Mouse (Mus musculus): ENCODE measurements around the gene Gtpbp2. TPM values are rescaled to one million over a fixed set of nuclear protein-coding genes. Genes with fewer than 3 reads are reported as not detected.

Gtpbp2 gene
- polyA plus RNA-seq, 1 experiment from 2014 or later = 31.1 TPM

DNA sequence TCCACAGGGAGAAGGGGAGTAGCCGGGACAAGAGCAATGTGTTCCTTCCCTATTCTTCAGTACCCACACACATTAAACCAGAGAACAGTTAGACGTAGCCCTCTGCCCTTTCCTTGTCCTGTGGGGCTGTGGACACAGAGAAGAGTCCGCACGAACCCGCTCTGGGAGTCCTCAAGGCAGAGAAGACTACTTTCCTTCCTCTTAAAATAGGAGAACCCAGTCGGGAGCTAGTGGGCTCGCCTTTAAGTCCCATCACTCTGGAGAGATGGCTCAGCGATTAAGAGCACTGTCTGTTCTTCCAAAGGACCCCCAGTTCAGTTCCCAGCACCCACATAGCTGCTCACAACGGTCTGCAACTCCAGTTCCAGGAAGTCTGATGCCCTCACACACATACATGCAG lies 878 bp downstream of the Gtpbp2 start:
- 42% methylated on average over 9 of the region's 9 CpGs for WGBS
- ATAC-seq (replicated peaks; ENCODE audit: low FRiP score) = no peak

DNA sequence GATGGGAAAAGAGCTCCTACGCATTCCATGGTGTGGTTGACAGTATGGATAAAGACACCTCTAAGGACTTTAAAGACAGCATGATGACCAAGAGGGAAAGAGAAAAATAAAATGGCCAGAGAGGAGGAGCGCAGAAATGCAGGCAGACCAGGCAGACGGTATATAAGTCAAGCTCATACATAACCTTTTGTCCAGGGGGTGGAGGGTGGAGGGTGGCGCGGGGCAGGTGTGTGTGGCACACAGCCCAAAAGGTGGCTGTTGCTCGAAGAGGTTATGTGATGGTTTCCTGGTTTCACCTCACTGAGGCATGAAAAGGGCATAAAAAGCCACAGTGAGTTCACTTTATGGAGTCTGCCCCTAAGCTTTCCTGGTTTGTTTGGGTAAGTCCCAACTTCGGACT lies 1.7 kb downstream of the Gtpbp2 start:
- no peak for DNase-seq (ENCODE audit: low spot score)
- Histone ChIP-seq H3K4me3 (ENCODE audit: low read depth, low read length) (peak overlapping the region; percentile 26), H3K36me3 (ENCODE audit: control insufficient read depth, insufficient read depth, low read length) (peaks cover 32% of the 10 kb centered on the region), H3K4me2 (peak overlapping the region; percentile 88), H3K27me3 (replicated peaks; ENCODE audit: control insufficient read depth, insufficient read depth, low read length) (no peaks in the 10 kb centered on the region), H3K9me3 (ENCODE audit: control insufficient read depth, low read length) (no peaks in the 10 kb centered on the region), H3K9ac (ENCODE audit: low read depth, low read length) (peak overlapping the region; percentile 13; the same call in 1 of the 2 replicates), H3K4me1 (replicated peaks; ENCODE audit: control insufficient read depth, insufficient read depth, low read length) (peaks cover 23% of the 10 kb centered on the region), H3K27ac (ENCODE audit: low read depth, low read length) (no peak overlapping the region)
- ATAC-seq (replicated peaks; ENCODE audit: low FRiP score) = no peak
- WGBS = 87% methylated on average over 7 of the region's 7 CpGs

More for the DNA sequence above, 878 bp downstream of the Gtpbp2 start:
- Histone ChIP-seq H3K27me3 (replicated peaks; ENCODE audit: control insufficient read depth, insufficient read depth, low read length) (no peaks in the 10 kb centered on the region), H3K9ac (ENCODE audit: low read depth, low read length) (peak overlapping the region; percentile 84), H3K9me3 (ENCODE audit: control insufficient read depth, low read length) (no peaks in the 10 kb centered on the region), H3K4me3 (ENCODE audit: low read depth, low read length) (peak overlapping the region; percentile 86), H3K4me1 (replicated peaks; ENCODE audit: control insufficient read depth, insufficient read depth, low read length) (peaks cover 30% of the 10 kb centered on the region), H3K4me2 (peak overlapping the region; percentile 88), H3K36me3 (ENCODE audit: control insufficient read depth, insufficient read depth, low read length) (peaks cover 26% of the 10 kb centered on the region), H3K27ac (ENCODE audit: low read depth, low read length) (peak overlapping the region; percentile 83)
- DNase-seq (ENCODE audit: low spot score) = no peak

DNA sequence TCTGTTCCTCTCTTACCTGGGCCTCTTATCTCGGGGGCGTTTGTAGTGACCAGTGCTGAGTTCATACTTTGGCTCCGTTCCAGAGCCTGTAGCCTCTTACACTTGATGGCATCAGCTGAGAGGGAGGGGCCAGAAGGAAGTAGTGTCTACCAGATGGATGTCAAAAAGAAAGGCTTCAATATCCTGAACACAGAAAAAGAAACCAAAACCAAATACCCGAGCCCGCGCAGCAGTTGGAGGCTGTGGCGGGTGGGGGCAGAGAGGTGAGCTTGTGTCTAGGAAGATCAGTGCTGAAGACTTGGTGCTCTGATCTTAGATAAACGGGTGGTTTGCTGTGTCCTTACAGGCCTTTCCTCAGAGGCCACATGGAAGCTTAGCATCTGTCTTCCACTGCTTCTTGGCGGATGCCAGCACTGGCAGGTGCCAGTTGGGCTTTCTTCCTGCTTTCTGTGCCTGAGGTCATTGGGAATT lies 2.2 kb downstream of the Gtpbp2 start:
- Histone ChIP-seq H3K27ac (ENCODE audit: low read depth, low read length) (peak overlapping the region; percentile 67), H3K9me3 (ENCODE audit: control insufficient read depth, low read length) (no peaks in the 10 kb centered on the region), H3K4me3 (ENCODE audit: low read depth, low read length) (peak overlapping the region; percentile 26), H3K4me2 (peak overlapping the region; percentile 88), H3K9ac (ENCODE audit: low read depth, low read length) (peak overlapping the region; percentile 13; the same call in 1 of the 2 replicates), H3K27me3 (replicated peaks; ENCODE audit: control insufficient read depth, insufficient read depth, low read length) (no peaks in the 10 kb centered on the region), H3K36me3 (ENCODE audit: control insufficient read depth, insufficient read depth, low read length) (peaks cover 35% of the 10 kb centered on the region), H3K4me1 (replicated peaks; ENCODE audit: control insufficient read depth, insufficient read depth, low read length) (peaks cover 23% of the 10 kb centered on the region)
- WGBS = 58% methylated on average over 9 of the region's 9 CpGs
- ATAC-seq (replicated peaks; ENCODE audit: low FRiP score) (no peak), DNase-seq (ENCODE audit: low spot score) (peak; percentile 30)

DNA sequence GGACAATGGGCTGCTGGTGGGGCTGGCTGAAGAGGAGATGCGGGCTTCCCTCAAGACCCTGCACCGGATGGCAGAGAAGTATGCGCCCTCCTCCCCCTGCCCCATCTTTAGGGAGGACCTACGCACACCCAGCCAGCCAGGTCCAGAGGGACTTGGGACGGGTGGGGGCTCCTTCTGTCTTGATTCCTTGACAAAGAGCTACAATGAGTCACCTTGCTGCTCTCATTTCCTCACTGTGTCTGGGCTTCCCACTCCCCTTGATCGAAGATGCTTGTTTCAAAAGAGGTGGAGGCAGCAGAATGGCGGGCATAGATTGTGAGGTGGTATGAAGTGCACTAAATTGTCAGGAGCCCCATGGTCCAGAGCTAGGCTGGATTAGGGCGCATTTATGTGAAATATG lies 3.5 kb downstream of the Gtpbp2 start:
- no peak overlapping the region for H3K27ac ChIP-seq (ENCODE audit: low read depth, low read length)
- 91% methylated on average over 8 of the region's 8 CpGs for WGBS
- H3K4me1 ChIP-seq (replicated peaks; ENCODE audit: control insufficient read depth, insufficient read depth, low read length) = peaks cover 18% of the 10 kb centered on the region
- ATAC-seq (replicated peaks; ENCODE audit: low FRiP score) (no peak), DNase-seq (ENCODE audit: low spot score) (no peak)
- no peak overlapping the region for H3K4me2 ChIP-seq
- no peak overlapping the region for H3K4me3 ChIP-seq (ENCODE audit: low read depth, low read length)
- peaks cover 46% of the 10 kb centered on the region for H3K36me3 ChIP-seq (ENCODE audit: control insufficient read depth, insufficient read depth, low read length)
- H3K9me3 ChIP-seq (ENCODE audit: control insufficient read depth, low read length) = no peaks in the 10 kb centered on the region
- no peak overlapping the region for H3K9ac ChIP-seq (ENCODE audit: low read depth, low read length)
- H3K27me3 ChIP-seq (replicated peaks; ENCODE audit: control insufficient read depth, insufficient read depth, low read length) = no peaks in the 10 kb centered on the region

DNA sequence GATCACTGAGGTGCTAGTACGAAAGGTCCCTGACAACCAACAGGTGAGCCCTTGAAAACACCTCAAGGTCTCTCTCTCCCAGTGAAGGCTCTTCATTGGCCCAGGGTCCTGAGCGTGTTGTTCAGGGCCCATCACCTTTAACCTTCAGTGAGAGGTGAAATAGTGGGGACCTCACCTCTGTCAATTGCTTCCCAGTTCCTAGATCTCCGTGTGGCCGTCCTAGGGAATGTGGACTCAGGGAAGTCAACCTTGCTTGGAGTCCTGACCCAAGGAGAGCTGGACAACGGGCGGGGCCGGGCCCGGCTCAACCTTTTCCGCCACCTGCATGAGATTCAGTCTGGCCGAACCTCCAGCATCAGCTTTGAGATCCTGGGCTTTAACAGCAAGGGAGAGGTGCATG lies 4.0 kb downstream of the Gtpbp2 start:
- Histone ChIP-seq H3K27ac (ENCODE audit: low read depth, low read length) (no peak overlapping the region), H3K4me3 (ENCODE audit: low read depth, low read length) (no peak overlapping the region)
- 92% methylated on average over 10 of the region's 10 CpGs for WGBS

DNA sequence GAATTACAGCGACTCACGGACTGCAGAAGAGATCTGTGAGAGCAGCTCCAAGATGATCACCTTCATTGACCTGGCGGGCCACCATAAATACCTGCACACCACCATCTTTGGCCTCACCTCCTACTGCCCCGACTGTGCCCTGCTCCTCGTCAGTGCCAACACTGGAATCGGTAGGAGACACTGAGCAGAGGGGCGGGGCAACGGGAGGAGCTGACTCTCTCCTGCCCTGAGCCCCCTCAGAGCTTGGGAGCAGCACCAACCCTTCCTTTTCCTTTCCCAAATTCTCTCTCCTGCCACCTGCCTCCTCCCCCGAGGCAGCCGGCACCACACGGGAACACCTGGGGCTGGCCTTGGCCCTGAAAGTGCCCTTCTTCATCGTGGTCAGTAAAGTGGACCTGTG lies 4.6 kb downstream of the Gtpbp2 start:
- Histone ChIP-seq H3K27ac (ENCODE audit: low read depth, low read length) (no peak overlapping the region), H3K4me2 (no peak overlapping the region), H3K9ac (ENCODE audit: low read depth, low read length) (no peak overlapping the region), H3K27me3 (replicated peaks; ENCODE audit: control insufficient read depth, insufficient read depth, low read length) (no peaks in the 10 kb centered on the region), H3K4me1 (replicated peaks; ENCODE audit: control insufficient read depth, insufficient read depth, low read length) (peaks cover 18% of the 10 kb centered on the region), H3K9me3 (ENCODE audit: control insufficient read depth, low read length) (no peaks in the 10 kb centered on the region), H3K4me3 (ENCODE audit: low read depth, low read length) (no peak overlapping the region), H3K36me3 (ENCODE audit: control insufficient read depth, insufficient read depth, low read length) (peaks cover 46% of the 10 kb centered on the region)
- ATAC-seq (replicated peaks; ENCODE audit: low FRiP score) (no peak), DNase-seq (ENCODE audit: low spot score) (no peak)
- 90% methylated on average over 12 of the region's 12 CpGs for WGBS

More for the DNA sequence above, 4.0 kb downstream of the Gtpbp2 start:
- Histone ChIP-seq H3K36me3 (ENCODE audit: control insufficient read depth, insufficient read depth, low read length) (peaks cover 46% of the 10 kb centered on the region), H3K27me3 (replicated peaks; ENCODE audit: control insufficient read depth, insufficient read depth, low read length) (no peaks in the 10 kb centered on the region), H3K9me3 (ENCODE audit: control insufficient read depth, low read length) (no peaks in the 10 kb centered on the region), H3K4me1 (replicated peaks; ENCODE audit: control insufficient read depth, insufficient read depth, low read length) (peaks cover 18% of the 10 kb centered on the region), H3K9ac (ENCODE audit: low read depth, low read length) (no peak overlapping the region), H3K4me2 (no peak overlapping the region)
- no peak for ATAC-seq (replicated peaks; ENCODE audit: low FRiP score)
- no peak for DNase-seq (ENCODE audit: low spot score)

DNA sequence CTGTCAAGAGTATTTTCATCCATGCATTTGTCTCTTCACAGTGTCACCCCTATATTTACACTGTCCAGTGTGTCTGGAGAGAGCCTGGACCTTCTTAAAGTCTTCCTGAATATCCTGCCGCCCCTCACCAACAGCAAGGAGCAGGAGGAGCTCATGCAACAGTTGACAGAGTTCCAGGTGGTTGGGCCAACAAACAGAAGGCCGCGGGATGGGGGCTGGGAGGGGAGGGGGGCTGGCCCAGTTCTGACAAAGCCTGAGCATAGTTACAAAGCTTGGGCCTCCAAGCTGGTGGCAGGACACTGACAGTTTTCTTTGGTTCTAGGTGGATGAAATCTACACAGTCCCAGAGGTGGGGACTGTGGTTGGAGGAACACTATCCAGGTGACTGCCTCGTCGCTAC lies 5.4 kb downstream of the Gtpbp2 start:
- Histone ChIP-seq H3K9me3 (ENCODE audit: control insufficient read depth, low read length) (no peaks in the 10 kb centered on the region), H3K4me2 (no peak overlapping the region), H3K9ac (ENCODE audit: low read depth, low read length) (no peak overlapping the region), H3K36me3 (ENCODE audit: control insufficient read depth, insufficient read depth, low read length) (peaks cover 49% of the 10 kb centered on the region), H3K4me3 (ENCODE audit: low read depth, low read length) (no peak overlapping the region), H3K4me1 (replicated peaks; ENCODE audit: control insufficient read depth, insufficient read depth, low read length) (peaks cover 18% of the 10 kb centered on the region), H3K27ac (ENCODE audit: low read depth, low read length) (no peak overlapping the region), H3K27me3 (replicated peaks; ENCODE audit: control insufficient read depth, insufficient read depth, low read length) (no peaks in the 10 kb centered on the region)
- 94% methylated on average over 5 of the region's 5 CpGs for WGBS
- ATAC-seq (replicated peaks; ENCODE audit: low FRiP score) (no peak), DNase-seq (ENCODE audit: low spot score) (no peak)

DNA sequence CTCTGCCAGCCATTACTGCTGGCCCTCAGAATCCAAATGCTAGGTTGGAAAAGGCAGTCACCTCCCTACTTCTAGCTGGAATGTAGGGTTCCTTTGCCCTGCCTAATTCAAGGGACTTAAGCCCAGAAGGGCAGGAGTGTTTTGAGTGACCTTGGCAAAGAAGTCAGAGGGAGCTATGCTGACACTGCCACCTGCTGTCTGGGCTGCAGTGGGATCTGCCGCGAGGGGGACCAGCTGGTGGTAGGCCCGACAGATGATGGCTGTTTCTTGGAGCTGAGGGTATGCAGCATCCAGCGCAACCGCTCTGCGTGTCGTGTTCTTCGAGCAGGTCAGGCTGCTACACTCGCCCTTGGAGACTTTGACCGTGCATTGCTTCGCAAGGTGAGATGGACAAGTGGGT lies 6.2 kb downstream of the Gtpbp2 start:
- Histone ChIP-seq H3K27ac (ENCODE audit: low read depth, low read length) (no peak overlapping the region), H3K36me3 (ENCODE audit: control insufficient read depth, insufficient read depth, low read length) (peaks cover 49% of the 10 kb centered on the region), H3K9me3 (ENCODE audit: control insufficient read depth, low read length) (no peaks in the 10 kb centered on the region), H3K4me2 (no peak overlapping the region), H3K27me3 (replicated peaks; ENCODE audit: control insufficient read depth, insufficient read depth, low read length) (no peaks in the 10 kb centered on the region), H3K4me1 (replicated peaks; ENCODE audit: control insufficient read depth, insufficient read depth, low read length) (peaks cover 11% of the 10 kb centered on the region), H3K4me3 (ENCODE audit: low read depth, low read length) (no peak overlapping the region), H3K9ac (ENCODE audit: low read depth, low read length) (no peak overlapping the region)
- DNase-seq (ENCODE audit: low spot score) (no peak), ATAC-seq (replicated peaks; ENCODE audit: low FRiP score) (no peak)
- 89% methylated on average over 11 of the region's 11 CpGs for WGBS

DNA sequence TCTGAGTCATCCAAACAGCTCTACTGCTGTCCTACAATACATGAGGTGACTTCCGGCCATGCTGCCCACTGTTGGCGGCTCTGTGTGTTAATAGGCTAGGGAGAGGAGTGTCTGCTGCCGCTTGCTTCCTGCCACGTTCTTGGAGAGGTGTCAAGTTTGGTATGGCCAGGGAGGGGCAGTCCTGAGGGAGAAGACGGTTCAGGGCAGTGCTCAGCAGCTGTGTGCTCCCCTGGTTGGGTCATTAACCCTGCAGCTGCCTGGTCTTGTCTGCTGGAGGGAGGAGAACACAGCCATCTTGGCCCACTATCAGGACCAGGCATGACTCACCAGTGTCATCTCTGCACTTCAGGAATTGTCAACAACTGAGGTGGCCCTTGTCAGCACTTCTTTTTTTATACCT lies 7.5 kb downstream of the Gtpbp2 start:
- Histone ChIP-seq H3K27ac (ENCODE audit: low read depth, low read length) (peak overlapping the region; percentile 49), H3K4me3 (ENCODE audit: low read depth, low read length) (no peak overlapping the region), H3K27me3 (replicated peaks; ENCODE audit: control insufficient read depth, insufficient read depth, low read length) (no peaks in the 10 kb centered on the region), H3K36me3 (ENCODE audit: control insufficient read depth, insufficient read depth, low read length) (peaks cover 56% of the 10 kb centered on the region), H3K9ac (ENCODE audit: low read depth, low read length) (no peak overlapping the region), H3K4me1 (replicated peaks; ENCODE audit: control insufficient read depth, insufficient read depth, low read length) (peaks cover under 1% of the 10 kb centered on the region), H3K4me2 (no peak overlapping the region), H3K9me3 (ENCODE audit: control insufficient read depth, low read length) (no peaks in the 10 kb centered on the region)
- 48% methylated on average over 5 of the region's 5 CpGs for WGBS
- no peak for DNase-seq (ENCODE audit: low spot score)
- peak; percentile 46; the same call in 1 of the 2 replicates for ATAC-seq (replicated peaks; ENCODE audit: low FRiP score)
